Mouse (Mus musculus) c-Kit-positive CD71-positive TER-119-negative erythroid progenitor cells, embryonic 14.5 days (primary cell): ENCODE results near the gene Phyhd1.

Source experiments
- DNase-seq: peaks from one replicate; pipeline ENCODE4 v3.0.0-alpha.2; 2013; ENCODE audit warnings: low read depth

Gene Phyhd1

GRCm38 (mm10) chr2:30265767-30266253 lies at the start of gene Phyhd1:
TSS of gene Phyhd1 (plus strand) at chr2:30266203.
- no peak for DNase-seq

GRCm38 (mm10) chr2:30216293-30216692 lies 49.7 kb upstream of the Phyhd1 start:
- no peak for DNase-seq

DNA sequence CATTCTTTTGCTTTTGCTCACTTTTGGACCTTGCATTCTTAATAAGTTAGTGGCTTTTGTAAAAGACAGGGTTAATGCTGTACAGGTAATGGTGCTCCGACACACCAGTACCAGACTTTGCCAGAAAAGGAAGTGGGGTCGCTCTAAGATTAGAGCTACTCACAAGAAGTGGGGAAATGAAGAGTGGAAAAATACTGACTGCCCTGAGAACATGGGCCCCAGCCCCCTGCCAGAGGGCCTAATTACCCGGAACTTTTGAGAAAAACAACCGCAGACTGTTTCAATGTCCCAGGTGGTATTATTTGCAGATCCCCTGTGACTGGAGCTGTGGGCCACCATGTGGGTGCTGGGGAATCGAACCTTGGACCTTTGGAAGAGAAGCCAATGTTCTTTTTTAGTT lies 30.4 kb upstream of the Phyhd1 start:
- no peak for DNase-seq

DNA sequence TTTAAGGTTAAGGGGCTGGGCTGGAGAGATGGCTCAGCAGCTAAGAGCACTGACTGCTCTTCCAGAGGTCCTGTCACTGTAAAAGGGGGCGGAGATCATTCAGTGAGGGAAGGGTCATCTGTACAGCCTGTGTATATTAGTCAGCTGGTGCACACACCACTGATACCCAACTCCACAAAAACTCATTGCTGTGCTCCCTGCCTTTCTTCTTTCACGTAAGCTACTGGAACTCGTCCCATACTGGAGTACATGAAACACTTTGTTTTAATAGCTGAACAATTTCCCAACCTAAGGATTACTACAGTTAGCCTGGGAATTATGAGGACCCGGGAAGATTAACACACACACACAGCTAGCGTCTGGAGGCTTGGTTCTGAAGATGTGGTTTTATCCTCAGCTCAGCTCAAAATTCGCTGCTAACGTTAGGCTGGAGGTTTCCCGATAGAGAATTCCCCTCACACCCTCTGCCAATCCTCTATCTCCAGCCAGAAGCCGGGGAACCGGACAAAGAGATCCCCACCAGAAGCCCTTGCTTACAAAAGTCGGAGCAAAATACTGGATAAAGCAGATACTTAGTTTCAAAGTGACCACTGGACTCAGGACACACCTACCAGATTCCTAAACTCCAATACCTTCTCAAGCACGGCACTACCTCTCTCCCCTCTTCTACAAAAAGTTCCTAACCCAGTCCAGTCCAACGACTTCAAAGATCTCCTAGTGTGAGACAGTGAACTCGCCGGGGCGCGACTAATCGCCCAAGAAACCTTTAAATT lies 29.4 kb upstream of the Phyhd1 start:
- peak; percentile 10 for DNase-seq

DNA sequence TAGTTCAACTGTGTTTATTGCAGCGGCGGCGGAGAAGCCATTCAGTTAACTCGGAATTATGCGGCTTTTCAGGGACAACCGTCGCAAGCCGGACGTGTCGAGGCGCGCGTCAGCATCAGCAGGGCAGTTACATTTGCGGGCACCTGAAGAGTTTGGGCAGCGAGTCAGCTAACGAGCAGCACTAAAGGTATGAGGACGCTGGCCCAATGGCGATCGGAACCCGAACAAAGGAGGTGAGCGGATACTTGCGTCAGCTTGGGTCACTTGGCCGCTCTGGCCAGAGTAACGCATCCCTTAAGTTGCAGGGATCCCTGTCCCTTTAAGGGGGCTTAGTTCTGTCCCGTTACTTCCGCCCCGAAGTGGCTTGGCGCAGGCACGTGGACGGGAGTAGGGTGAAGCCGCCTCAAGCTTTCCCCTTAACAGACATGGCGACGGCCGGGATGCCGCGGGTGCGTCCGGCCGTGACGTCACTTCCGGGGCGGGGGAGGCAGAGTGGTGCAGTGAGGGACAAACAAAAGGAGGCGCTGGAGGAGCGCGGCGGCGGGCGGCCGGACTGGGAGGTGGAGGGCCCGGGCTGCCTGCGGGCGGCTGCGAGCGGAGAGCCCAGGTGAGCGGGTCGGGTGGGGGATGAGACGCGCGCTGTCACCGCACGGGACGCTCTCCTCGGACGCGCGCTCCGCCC lies 28.7 kb upstream of the Phyhd1 start, which contains the start of gene Lrrc8a:
Gene Lrrc8a (plus strand): TSS at position 517 of the 682 bp plus-strand sequence.
- DNase-seq = peak; percentile 98

DNA sequence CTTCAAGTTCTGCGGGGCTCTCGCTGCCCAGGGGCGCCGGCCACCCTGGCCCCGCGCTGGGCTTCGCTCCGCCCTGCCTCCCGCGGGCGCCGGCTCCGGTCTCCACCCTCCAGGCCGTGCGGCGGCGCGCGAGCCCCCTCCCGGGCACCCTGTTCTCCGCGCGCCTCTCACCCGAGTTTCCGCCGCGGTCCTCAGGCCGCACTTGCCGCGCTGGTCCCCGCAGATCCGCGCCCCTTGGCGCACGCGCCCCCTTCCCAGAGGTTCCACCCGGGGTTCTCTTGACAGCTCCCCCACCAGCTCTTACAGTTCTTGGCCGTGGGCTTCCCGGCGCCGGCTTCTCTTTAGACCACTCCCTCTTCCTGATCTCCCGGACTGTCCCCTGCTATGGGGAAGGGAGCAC lies 28.1 kb upstream of the Phyhd1 start:
- DNase-seq = peak; percentile 11

DNA sequence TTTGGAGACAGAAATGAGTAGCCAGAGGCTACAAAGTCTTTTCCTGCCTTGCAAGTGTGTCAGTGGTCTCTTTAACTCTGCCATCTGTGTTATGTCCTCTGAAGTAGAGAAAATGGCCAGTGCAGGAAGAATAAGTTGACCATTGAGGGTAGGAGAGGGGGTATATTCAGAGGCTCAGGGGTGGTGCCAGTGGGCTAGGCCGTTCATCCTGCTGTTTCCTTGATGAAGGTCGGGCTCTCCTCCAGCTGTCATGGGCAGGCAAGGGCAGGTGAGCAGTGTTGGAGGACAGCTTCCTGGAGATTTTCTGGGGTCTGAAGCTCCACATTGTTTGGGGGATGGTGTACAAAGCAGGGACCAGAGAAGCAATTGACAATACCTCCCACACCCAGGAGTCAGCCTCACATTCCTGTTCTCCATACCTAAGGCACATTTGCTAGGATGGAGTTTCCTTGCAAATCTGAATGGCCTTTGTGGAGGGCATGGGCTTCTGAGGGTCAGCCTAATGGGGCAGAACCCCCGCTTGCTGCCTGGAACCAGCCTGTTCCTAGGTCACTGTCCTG lies 27.0 kb upstream of the Phyhd1 start:
- DNase-seq = no peak

DNA sequence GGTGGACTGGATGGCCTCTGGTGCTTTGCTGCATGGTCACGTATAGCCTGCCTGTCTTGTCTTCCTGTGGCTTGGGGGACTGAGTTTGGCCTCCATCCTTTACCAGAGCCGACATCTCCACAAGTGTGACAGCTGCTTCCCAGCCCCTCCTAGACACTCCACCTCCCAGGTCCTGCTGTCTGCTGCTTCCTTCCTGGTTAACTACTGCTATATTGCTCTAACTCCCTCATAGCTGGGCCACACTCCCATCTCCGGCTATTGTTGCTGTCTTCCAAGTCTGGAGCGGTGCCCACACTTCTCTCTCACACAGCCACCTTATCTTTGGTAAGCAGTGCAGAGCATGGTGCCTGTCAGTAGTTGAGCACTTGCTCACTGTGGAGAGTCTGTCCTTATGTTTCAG lies 26.2 kb upstream of the Phyhd1 start:
- peak; percentile 59 for DNase-seq

DNA sequence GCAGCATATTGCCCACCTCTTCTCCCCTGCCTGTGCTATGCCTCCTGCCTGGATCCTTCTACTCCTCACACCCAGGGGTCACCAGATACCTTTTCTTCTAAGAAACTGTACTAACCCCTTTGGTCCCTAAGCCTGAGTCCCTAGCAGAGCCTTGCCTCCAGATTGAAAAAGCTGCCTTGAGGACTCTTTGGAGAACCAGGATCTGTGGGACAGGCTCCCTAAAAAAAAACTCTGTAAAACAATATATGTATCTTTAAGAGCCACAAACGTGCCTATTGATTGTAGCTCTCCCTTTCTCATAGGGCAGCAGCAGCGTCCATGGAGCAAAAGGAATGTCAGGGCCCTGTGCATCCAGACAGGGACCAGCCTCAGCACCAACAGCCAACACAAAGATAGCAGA lies 25.7 kb upstream of the Phyhd1 start, which contains the start of gene Gm28035:
Gene Gm28035 (plus strand): TSS at position 301 of the 400 bp plus-strand sequence.
- DNase-seq = no peak

- no peak for DNase-seq
These were observed 23.5 kb upstream of the Phyhd1 start for GRCm38 (mm10) chr2:30242509-30242908.

DNA sequence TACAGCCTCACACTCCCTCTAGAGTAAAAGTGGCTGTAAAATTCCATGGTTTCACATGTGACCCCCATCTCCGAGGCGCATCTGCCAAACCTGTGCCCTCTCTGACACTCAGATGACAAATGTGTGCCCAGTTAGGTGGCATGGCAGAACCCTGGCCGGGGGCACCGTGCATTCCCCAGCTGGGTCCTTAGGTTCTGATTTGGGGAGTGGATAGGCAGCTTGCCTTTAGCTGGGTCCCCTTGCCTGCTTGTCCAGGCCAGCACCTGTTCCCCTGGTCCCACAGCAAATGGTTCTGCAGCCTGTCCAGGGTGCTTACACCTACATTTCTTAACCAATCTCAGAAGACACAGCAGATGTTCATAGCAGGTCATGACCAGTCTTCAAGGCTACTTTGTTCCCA lies 22.6 kb upstream of the Phyhd1 start:
- no peak for DNase-seq

GRCm38 (mm10) chr2:30244595-30245178 lies 21.3 kb upstream of the Phyhd1 start:
- DNase-seq = no peak

GRCm38 (mm10) chr2:30247036-30247435 lies 19.0 kb upstream of the Phyhd1 start:
- DNase-seq = no peak

- DNase-seq = no peak
These were observed 18.3 kb upstream of the Phyhd1 start for GRCm38 (mm10) chr2:30247681-30248080.

GRCm38 (mm10) chr2:30249182-30249581 lies 16.8 kb upstream of the Phyhd1 start:
- DNase-seq = no peak

DNA sequence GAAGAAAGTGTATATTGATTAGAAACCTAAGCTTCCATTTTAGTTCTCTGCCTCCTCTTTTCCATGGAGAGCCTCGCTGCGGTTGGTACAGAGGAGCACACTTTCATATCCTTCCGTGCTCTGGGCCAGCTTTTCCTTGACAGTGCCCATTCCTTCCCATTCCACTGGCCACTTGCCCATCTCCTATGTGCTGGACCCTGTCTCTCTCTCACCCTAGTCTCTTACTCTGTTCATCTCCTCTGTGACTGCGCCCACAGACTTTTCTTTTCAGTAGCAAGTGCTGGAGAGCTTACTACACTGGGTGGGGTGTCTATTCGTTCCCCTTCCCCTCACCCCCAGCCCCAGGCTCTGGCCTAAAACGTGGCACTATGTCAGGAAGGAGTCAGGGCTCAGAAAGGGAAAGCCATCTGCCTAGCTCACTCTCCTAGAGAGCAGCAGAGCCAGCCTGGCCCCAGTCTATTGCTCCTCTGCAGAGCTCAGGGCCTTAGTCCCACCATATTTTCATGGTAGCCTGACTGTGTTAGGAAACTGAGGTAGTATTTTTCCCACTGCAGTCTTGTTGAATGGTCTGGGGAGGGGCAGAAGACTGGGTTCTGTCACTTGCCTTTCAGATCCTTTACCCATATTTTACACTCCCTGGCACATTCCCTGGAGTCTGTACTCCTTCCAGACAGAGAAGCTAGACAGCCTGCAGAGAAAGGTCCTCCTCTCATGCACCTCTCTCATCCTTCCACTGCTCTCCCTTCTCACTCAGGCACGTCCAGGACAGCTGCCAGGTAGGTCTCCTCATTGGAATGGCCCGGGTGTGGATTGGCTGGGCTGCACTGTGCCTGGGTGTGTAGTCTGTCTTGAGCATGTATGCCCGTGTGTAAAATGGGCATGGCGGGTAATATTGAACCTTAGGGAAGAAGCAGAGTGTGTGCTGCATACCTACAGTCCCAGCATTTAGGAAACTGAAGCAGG lies 15.6 kb upstream of the Phyhd1 start:
- DNase-seq = no peak

DNA sequence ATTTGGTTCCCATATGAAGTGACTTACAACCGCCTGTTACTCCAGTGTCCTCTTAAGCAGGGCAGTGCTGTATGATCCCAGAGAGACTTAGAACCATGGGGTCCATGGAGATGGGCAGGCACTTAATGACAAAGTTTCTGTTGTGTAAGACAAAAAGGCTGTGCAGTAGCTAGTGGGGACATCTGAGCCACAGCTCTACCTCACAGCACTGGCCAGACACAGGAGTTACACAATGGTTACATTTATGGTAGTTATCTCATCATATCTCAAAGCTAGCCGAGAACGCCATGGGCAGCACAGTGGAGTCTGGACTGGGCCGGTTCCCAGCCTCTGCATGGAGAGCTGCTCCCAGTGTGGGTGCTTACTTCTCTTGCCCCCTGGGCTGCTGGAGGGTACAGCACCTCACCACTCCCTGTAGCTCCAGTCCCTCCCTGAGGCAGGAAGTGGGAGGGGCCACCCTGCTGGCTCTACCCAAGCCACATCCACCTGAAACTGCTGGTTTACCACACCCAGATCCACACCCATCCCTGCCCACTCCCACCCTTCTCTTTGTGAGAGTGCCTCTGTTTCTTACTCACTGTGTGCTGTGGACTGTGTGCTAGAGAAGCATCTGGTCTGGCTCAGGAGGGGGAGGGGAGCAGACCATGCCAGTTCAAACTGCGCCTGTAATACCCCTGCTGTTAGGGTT lies 14.4 kb upstream of the Phyhd1 start:
- peak; percentile 39 for DNase-seq

DNA sequence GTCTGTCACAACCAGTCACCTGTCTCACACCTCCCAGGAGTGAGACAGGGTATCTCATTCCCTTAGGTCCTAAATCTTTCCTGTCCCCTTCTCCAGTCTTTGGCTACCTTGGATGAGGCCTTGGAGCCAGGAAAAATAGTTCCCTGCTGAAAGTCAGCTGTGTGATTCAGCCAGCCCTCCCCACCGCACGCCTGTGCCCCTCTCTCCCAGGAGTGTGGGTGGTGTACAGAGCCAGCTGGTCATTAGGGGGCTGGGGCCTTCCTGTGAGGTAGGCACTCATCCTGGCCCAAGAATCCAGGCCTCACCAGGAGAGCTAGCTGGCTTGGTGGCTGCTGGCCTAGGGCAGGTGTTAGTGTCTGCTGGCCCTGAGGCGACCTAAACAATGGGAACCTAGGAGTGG lies 13.5 kb upstream of the Phyhd1 start:
- DNase-seq = no peak

DNA sequence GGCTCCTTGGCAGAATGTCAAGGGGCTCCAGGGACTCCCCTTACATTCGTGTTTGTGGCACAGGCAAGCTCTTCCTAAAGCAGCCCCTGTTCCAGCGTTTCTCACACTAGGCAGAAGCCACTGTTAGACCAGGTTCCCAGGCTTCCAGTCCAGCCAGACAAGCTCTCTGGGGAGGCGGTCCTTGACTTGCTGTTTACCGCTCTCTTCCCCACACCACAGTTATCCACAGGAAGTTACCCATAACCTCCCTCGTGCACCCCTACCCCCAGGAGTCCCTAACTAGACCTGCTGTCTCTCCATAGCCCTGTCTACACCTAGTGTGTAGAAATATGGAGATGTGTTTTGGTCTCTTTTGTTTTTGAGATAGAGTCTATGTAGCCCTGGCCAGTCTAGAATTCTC lies 12.2 kb upstream of the Phyhd1 start:
- DNase-seq = no peak

DNA sequence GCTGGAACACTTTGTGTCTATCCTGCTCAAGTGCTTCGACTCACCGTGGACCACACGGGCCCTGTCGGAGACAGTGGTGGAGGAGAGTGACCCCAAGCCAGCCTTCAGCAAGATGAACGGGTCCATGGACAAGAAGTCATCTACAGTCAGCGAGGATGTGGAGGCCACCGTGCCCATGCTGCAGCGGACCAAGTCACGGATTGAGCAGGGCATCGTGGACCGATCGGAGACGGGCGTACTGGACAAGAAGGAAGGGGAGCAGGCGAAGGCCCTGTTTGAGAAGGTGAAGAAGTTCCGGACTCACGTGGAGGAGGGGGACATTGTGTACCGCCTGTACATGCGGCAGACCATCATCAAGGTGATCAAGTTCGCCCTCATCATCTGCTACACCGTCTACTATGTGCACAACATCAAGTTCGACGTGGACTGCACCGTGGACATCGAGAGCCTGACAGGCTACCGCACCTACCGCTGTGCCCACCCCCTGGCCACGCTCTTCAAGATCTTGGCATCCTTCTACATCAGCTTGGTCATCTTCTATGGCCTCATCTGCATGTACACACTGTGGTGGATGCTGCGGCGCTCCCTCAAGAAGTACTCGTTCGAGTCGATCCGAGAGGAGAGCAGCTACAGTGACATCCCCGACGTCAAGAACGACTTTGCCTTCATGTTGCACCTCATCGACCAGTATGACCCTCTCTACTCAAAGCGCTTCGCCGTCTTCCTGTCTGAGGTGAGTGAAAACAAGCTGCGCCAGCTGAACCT lies 10.2 kb upstream of the Phyhd1 start:
- DNase-seq = no peak
